Mouse (Mus musculus) monocyte, adult 5-6 weeks (primary cell): ENCODE measurements around the gene Col4a3bp. TPM values are rescaled to one million over a fixed set of nuclear protein-coding genes. Genes with fewer than 3 reads are reported as not detected.

ENCODE experiments used
- ATAC-seq: fragments of 153-309, 156-312 bp; replicated peaks from 2 replicates; pipeline ENCODE4 v1.8.0; 2017; ENCODE audit warnings: mild to moderate bottlenecking; ENCODE audit not compliant: low TSS enrichment, insufficient number of reproducible peaks, severe bottlenecking, poor library complexity, low FRiP score
- total RNA-seq: library from RNA; stranded (forward); fragments of 200-1000, 200-491, 200-594 nt; gene quantifications from 3 replicates; pipeline ENCODE4 v1.2.3, GENCODE M21; 2017

The Col4a3bp gene
- total RNA-seq, 1 experiment from 2014 or later = 93.7 TPM

- no peak for ATAC-seq
Observed at GRCm38 (mm10) chr13:96675756-96676155, 133.3 kb downstream of the Col4a3bp start.

GRCm38 (mm10) chr13:96677071-96677470 is 134.7 kb downstream of the Col4a3bp start:
- ATAC-seq = peak; percentile 60; the same call in 1 of the 2 replicates

- ATAC-seq = no peak
Observed at GRCm38 (mm10) chr13:96678616-96679015, 136.2 kb downstream of the Col4a3bp start.

- ATAC-seq = no peak
Observed at GRCm38 (mm10) chr13:96680163-96681087, 138.0 kb downstream of the Col4a3bp start.

GRCm38 (mm10) chr13:96681088-96681620 is 138.7 kb downstream of the Col4a3bp start:
- ATAC-seq = no peak

GRCm38 (mm10) chr13:96684779-96685178 is 142.4 kb downstream of the Col4a3bp start:
- ATAC-seq = no peak

GRCm38 (mm10) chr13:96687261-96687660 is 144.8 kb downstream of the Col4a3bp start:
- ATAC-seq = no peak

Other genes starting within 250 kb of the Col4a3bp start
- gene Poc5, start 154.3 kb upstream of the Col4a3bp start, total RNA-seq = 8.9 to 26.0 TPM (median 24.2 TPM) in 3 replicates
- gene Ankdd1b, start 71.4 kb upstream of the Col4a3bp start, total RNA-seq = 0.19 TPM in 1 of 3 replicates, not detected in the others
- not detected in 3 replicates for gene Gm17622, start 51.9 kb upstream of the Col4a3bp start, total RNA-seq
- 8.2 to 34.9 TPM (median 12.2 TPM) in 3 replicates for gene Polk, start within 50 bp of the Col4a3bp start, total RNA-seq
- gene Hmgcr, start 128.3 kb downstream of the Col4a3bp start, total RNA-seq = 49.8 to 81.5 TPM (median 53.9 TPM) in 3 replicates
- not detected in 3 replicates for gene Ankrd31, start 205.7 kb downstream of the Col4a3bp start, total RNA-seq